Mouse (Mus musculus): ENCODE results near the gene Prkag2.
A peak's percentile ranks its signal among the peaks of the same experiment; 100 is the strongest.

Gene Prkag2

GRCm38 (mm10) chr5:24991575-24991974 is 108.9 kb downstream of the Prkag2 start:
- no peak for DNase-seq

DNA sequence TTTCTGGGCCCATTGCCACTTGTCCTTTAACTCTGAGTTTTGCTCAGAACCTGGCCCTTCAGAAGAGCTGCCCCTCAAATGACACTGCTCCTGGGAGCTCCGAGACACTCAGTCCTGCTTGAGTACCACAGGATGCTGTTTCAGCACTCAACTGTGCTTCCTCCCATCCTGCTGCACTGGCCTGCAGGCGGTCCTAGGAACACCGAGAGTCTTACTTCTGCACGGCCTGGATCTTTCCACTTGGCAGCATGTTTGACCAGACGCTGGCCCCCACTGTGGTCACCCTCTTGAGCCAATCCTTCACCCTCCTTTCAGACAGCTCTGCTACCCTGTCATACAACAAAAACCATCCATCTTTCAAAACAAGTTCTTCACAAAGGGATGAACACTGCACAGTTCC is 110.0 kb downstream of the Prkag2 start:
- no peak for DNase-seq

- peak in 1 of 2 experiments; percentile 37 for DNase-seq
Measured at GRCm38 (mm10) chr5:24989683-24990082, 110.8 kb downstream of the Prkag2 start.

GRCm38 (mm10) chr5:24986956-24987355 is 113.5 kb downstream of the Prkag2 start:
- DNase-seq: no peak

DNA sequence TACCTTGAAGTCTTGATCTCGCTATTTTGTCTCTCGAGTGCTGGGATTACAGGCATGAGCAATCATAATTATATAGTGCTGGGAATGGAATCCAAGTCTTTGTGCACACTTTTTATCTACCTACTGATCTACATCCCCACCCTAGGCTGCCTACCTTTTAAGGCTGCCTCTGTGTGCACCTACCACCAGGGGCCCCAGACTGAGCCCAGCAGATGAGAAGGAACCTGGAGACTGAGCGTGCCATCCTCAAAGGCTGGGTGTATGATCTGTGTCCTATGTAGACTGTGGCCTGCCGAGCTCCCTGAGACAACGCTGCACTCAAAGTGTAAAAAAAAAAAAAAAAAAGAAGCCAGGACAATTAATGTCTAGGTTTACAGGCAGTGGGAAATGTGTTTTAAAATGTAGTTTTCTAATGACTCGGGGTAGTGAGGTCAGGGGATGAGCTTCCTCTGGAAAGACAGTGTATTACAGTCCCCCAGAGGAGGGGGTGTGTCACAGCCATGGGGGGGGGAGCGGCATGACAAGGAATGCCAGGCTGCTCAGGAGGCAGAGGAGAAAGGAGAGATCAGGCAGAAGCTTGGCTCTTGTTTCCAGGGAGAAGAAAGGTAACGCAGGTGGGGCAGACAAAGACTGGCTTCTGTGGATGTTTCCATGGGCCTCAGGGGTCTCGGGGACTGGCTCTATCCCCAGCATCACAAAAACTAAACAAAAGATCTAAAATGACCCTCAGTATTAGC is 114.1 kb downstream of the Prkag2 start:
- no peak for DNase-seq

DNA sequence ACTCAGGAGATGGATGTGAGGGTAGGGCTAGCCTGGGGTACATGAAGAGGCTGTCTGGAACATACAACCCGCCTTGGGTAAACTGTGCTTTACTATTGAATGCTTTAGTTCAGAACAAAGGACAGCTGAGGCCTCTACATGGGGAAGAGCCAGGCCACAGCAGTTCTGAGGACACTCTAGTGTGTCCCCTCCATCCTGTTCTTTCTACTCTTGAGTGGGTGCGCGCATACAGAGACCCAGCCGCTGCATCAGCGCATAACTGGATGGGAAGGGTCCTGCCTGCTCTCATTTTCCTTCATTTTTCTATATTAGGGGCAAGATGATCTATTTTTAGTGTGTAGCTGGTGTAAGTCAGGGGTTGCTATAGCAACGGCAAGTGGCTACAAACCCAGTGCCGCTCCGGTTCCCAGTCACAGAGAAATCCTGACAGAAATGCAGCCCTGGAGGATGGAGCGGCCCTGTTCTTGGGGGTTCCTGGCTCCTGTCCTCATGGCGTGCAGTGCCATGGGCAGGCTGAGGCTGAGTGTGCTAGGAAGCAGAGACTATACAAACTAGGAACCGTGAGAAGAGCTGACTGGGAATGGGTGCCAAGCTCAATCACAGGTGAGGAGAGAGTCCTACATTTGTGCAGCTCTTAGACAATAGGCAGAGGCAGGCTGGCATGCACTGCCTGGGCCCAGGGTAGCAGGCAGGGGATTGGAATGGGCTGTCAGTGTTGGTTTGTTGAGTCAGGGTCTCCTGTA is 114.8 kb downstream of the Prkag2 start:
- DNase-seq: no peak

- no peak for DNase-seq
Measured at GRCm38 (mm10) chr5:24984157-24984556, 116.3 kb downstream of the Prkag2 start.

- DNase-seq: peak; percentile 70 to 78
Measured at GRCm38 (mm10) chr5:24983539-24983938, 116.9 kb downstream of the Prkag2 start.

GRCm38 (mm10) chr5:24982258-24982657 is 118.2 kb downstream of the Prkag2 start:
- no peak for DNase-seq

- DNase-seq: peak; percentile 22 to 52
Measured at GRCm38 (mm10) chr5:24981765-24982164, 118.7 kb downstream of the Prkag2 start.

DNA sequence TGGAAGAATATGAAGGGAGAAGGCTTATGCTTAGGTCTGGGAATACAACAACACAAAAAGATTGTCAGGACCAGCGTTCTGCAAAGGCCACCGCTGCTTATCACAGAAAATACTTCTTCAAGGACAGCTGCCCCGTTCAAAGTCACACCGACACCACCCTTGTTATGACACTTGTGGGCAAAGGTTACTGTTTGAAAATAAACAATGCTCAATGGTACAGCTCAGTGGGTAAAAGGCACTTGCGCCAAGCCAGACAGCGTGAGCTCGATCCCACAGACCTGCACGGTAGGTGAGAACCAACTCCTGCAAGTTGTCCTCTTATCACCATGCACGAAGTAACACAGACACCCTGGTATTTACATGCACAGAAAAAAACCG is 120.5 kb downstream of the Prkag2 start:
- DNase-seq: no peak

- no peak for DNase-seq
Measured at GRCm38 (mm10) chr5:24979312-24979967, 121.0 kb downstream of the Prkag2 start.

- no peak for DNase-seq
Measured at GRCm38 (mm10) chr5:24976907-24977306, 123.5 kb downstream of the Prkag2 start.

DNA sequence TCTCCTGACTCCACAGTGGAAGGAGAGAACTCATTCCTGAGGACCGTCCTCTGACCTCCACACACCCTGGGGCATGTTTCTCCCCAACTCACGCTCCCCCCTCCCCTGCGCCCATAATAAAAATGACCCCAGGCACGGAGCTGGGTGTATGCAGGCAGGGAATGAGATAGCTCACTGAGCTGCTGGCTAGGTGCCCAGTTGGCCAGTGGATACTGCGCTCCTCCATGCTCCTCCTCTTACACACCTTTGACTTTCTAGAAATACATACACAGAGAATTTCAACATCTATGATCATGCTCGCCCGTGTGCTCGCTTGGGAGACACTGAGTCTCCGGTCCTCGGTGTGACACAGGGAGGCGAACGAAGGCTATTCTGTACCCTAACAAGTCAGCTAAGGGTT is 124.2 kb downstream of the Prkag2 start:
- DNase-seq: no peak

DNA sequence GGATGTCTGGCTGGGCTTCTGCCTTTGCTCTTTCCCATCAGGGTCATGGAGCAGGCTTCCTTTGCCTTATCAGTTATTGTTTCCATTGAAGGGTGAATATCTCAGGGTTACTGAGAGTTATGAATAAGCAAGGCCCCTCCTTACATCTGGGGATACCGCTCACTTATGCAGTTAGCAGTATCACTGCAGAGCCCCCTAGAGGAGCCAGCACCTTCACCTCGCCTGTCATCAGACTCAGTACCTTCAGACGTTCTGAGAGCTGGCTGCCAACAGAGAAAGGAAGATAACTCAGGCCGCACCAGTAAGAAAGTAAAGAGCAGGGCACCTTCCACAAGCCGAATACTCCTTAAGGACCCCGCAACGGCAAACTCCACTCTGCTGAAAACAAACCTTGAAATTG is 125.3 kb downstream of the Prkag2 start:
- DNase-seq: no peak

DNA sequence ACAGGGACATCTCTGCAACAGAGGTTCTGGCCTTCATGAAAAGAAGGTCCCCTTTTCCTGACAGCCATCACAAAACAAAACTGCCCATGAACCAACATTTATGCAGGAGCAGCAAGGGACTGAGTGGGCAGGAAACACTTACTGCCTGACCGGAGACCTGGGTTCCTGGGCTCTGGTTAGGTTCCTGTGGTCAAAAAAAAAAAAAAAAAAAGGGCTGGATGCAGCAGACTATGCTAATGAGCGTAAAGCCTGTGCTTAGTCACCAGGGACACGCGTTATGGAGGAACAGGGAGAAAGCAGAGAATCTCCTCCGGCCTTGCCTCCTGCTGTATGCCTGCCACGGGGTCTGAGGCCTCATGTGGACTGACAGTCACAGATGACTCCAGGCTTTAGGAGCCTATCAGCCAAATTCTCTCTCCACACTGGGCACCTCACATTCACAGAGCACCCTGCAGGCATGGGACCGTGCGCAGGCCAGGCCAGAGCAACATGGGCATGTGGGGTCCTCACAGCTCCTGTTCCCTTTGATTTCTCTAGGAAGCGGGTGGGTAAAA is 126.7 kb downstream of the Prkag2 start:
- DNase-seq: no peak

DNA sequence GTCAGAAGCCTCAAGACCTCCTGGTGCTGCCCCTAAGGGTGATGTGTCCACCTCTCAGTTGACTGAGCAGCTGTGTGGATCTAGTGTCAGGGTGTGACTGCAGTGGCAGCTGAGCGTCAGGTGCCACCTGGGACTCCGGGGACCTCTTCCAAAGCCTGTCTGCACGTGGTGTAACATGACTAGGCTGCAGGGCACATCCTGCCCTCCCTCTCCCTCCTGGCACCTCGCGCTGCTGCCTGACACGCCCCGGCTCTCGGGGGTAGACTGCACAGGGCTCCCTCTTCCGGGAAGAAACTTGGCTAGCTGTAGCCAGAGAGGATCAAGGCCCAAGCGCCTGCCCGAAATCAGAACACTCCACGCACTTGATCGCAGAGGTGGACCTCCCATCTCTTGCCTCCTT is 127.2 kb downstream of the Prkag2 start:
- DNase-seq: peak; percentile 49 to 63

DNA sequence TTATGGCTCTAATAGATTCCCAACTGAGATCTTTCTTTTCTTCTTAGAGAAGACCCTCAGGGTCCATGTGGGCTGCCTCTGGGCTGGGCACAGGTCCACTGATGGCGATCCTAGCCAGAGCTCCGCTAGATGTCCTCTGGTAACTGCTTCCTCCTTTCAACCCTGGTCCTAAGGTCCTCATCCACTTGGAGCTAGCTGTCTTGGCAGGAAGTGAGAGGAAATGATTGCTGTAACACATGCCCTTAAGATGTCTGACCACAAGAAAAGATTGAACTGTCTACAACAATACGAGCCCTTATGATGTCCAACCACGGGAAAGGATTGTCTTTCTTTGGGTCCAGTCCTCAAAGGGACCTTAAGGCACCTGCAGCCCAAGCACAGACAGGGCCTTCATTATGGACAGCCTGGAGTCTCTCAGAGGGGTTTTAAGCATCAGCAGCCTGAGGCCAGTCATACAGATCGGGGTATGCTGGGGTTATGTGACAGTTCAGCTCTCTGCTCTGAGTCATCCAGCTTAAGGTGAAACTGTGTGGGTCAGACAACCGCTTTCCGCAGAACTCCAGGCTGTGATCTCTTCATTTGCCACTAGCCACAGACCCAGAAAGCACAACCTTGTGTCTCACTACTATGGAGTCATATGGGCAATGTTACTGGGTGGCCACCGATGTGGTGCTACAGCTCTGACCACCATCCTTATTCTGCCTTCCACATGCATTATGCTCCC is 129.7 kb downstream of the Prkag2 start:
- DNase-seq: no peak

DNA sequence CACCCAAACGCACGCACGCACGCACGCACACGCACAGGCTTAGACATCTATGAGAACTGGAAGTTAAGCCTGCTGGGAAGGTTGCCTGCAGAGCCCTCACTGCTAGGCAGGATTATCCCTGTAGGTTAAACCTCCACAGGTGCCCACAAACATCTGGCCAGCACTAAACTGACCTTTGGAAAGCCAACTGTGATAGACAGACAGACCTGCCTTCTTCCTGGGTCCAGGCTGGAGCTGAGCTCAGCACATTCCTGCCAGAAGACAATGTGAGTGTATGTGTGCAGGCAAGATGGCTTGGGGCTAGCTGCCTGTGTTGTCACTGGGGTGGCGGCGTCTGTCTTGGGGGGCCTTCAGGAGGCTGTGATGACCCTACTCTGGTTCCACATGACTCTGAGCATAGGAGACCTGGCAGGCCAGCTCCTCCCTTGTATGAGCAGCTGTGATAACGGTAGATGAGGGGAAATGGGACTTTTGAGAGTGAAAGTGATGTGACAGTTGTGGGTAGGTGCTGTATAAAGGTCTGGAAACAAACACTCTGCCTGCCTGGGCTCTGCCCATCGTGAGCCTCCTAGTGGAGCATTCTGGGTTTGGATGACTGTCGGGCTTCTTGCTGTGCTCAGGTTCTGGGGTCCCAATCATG is 131.1 kb downstream of the Prkag2 start:
- no peak for DNase-seq

DNA sequence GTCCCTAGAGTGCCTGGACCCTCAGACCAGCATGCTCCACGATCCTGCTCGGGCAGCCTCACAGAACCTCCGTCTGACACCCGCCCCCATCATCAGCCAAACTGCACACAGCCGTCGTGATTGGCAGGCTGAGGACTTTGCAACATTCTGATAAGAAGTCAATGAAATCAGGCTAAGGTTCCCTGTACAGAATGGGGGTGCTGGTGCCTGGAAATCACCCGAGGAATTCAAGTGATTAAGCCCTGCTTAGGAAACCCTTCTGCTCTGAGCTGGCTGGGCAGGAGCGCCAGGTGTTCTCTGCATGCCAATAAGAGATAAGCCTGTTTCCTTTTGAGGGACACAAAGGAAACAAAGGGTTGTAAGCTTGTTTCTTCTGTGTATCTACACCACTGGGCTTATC is 131.7 kb downstream of the Prkag2 start:
- DNase-seq: no peak

GRCm38 (mm10) chr5:24967898-24968535 is 132.4 kb downstream of the Prkag2 start:
- DNase-seq: no peak

DNA sequence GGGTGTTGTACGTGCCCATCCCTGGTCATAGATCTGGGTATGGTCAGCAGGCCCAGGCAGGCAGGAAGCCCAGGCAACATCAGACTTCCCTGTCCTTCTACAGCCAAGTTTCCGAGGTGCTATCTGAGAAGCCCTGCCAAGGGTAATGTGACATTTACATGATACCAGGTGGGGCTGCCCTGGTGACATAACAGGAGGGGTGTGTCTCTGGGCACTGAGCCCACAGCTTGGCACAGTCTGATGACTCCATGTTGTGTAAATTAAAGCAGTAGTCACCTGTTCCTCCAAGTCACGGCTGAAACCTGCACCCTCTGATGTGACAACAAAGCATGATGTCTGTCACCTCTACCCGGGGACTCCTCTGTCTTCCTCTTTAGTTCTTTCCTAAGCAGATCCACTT is 136.7 kb downstream of the Prkag2 start:
- peak; percentile 36 to 54 for DNase-seq

Data from lung, postnatal 4 days (tissue).